ENCODE assay signal across 9 mouse cellular contexts in genomic region chr15:77149551-77149950, GRCm38 (mm10).
A peak's percentile ranks its signal among the peaks of the same experiment; 100 is the strongest.
DNase-seq lines count a peak whose midpoint lies in the region; ATAC-seq lines count a peak whose summit lies in the region.
"Had no signal": no experiment of that assay in that cellular context is flagged by ENCODE, and none has a peak within 500 bp of the region (broad histone marks: within the 10 kb centered on the region; RNA-seq: fewer than 3 reads in every experiment).

No protein-coding gene starts in this region.

- no peaks in the 10 kb centered on the region for H3K9me3 ChIP-seq in limb, embryonic 12.5 days
- H3K9me3 ChIP-seq in limb, embryonic 10.5 days (replicated peaks), result no peaks in the 10 kb centered on the region
- no peaks in the 10 kb centered on the region for H3K9me3 ChIP-seq in embryonic facial prominence, embryonic 13.5 days
- H3K9me3 ChIP-seq in neural tube, embryonic 12.5 days, result no peaks in the 10 kb centered on the region

- H3K9ac ChIP-seq in limb, embryonic 12.5 days (replicated peaks), result no peak overlapping the region
- H3K9ac ChIP-seq in embryonic facial prominence, embryonic 13.5 days, result peak overlapping the region; percentile 32; the same call in 1 of the 2 replicates
- H3K9ac ChIP-seq in neural tube, embryonic 12.5 days, result peak overlapping the region; percentile 88

- peak overlapping the region; percentile 66; the same call in 1 of the 2 replicates for H3K4me2 ChIP-seq in limb, embryonic 12.5 days
- peak overlapping the region; percentile 72 for H3K4me2 ChIP-seq in embryonic facial prominence, embryonic 13.5 days
- peak overlapping the region; percentile 76 for H3K4me2 ChIP-seq in neural tube, embryonic 12.5 days (replicated peaks)

- H3K27ac ChIP-seq in limb, embryonic 12.5 days, result peak overlapping the region; percentile 54
- H3K27ac ChIP-seq in limb, embryonic 10.5 days, result no peak overlapping the region
- H3K27ac ChIP-seq in embryonic facial prominence, embryonic 13.5 days, result peak overlapping the region; percentile 94
- no peak overlapping the region for H3K27ac ChIP-seq in neural tube, embryonic 12.5 days

- intact Hi-C loops in left cerebral cortex, postnatal 36 days (cut with DNase I), result no loop called here

- peaks cover 68% of the 10 kb centered on the region for H3K4me1 ChIP-seq in limb, embryonic 12.5 days (replicated peaks)
- peaks cover 58% of the 10 kb centered on the region for H3K4me1 ChIP-seq in limb, embryonic 10.5 days
- peaks cover 63% of the 10 kb centered on the region for H3K4me1 ChIP-seq in embryonic facial prominence, embryonic 13.5 days
- peaks cover 55% of the 10 kb centered on the region for H3K4me1 ChIP-seq in neural tube, embryonic 12.5 days

- 72% methylated on average over 3 of the region's 3 CpGs for WGBS in limb, embryonic 12.5 days
- WGBS in limb, embryonic 10.5 days, result 86% methylated on average over 3 of the region's 3 CpGs
- WGBS in embryonic facial prominence, embryonic 13.5 days, result 62% methylated on average over 3 of the region's 3 CpGs
- 70% methylated on average over 3 of the region's 3 CpGs for WGBS in neural tube, embryonic 12.5 days

- H3K27me3 ChIP-seq in limb, embryonic 12.5 days, result no peaks in the 10 kb centered on the region
- no peaks in the 10 kb centered on the region for H3K27me3 ChIP-seq in limb, embryonic 10.5 days (ENCODE audit: low read depth, poor library complexity, severe bottlenecking)
- no peaks in the 10 kb centered on the region for H3K27me3 ChIP-seq in embryonic facial prominence, embryonic 13.5 days
- H3K27me3 ChIP-seq in neural tube, embryonic 12.5 days (replicated peaks), result no peaks in the 10 kb centered on the region

- peaks cover 7% of the 10 kb centered on the region for H3K36me3 ChIP-seq in limb, embryonic 12.5 days
- H3K36me3 ChIP-seq in limb, embryonic 10.5 days, result peaks cover 5% of the 10 kb centered on the region; the same call in 1 of the 2 replicates
- H3K36me3 ChIP-seq in embryonic facial prominence, embryonic 13.5 days, result no peaks in the 10 kb centered on the region
- 0 out of 2 replicates have a peak, but pooled peaks cover 4% of the 10 kb centered on the region for H3K36me3 ChIP-seq in neural tube, embryonic 12.5 days

- ATAC-seq in limb, embryonic 12.5 days (ENCODE audit: insufficient number of reproducible peaks, insufficient read depth, low FRiP score, low TSS enrichment, low read depth), result no peak
- ATAC-seq in embryonic facial prominence, embryonic 13.5 days (ENCODE audit: insufficient number of reproducible peaks, insufficient read depth, low FRiP score, low TSS enrichment, low read depth), result no peak
- ATAC-seq in neural tube, embryonic 12.5 days (ENCODE audit: low FRiP score, low read depth), result no peak
- ATAC-seq: activated CD4-positive, CD25-positive, alpha-beta regulatory T cell, adult 4 months had no signal

- DNase-seq in limb, embryonic 10.5 days (ENCODE audit: low spot score), result no peak
- peak; percentile 5 for DNase-seq in induced T-regulatory cell, adult 2 months (ENCODE audit: low read depth)
- no peak for DNase-seq in B cell, adult 2 months
- no peak for DNase-seq in retina, postnatal 1 day
- no peak for DNase-seq in left cerebral cortex, postnatal 36 days (ENCODE audit: low spot score in 2 of 2)

- no peak overlapping the region for H3K4me3 ChIP-seq in limb, embryonic 12.5 days (replicated peaks)
- H3K4me3 ChIP-seq in limb, embryonic 10.5 days, result no peak overlapping the region
- no peak overlapping the region for H3K4me3 ChIP-seq in embryonic facial prominence, embryonic 13.5 days
- H3K4me3 ChIP-seq in neural tube, embryonic 12.5 days, result peak overlapping the region; percentile 7; the same call in 1 of the 2 replicates

Comparison
In these comparisons a context has a peak if more than half of its experiments do, and no peak if none do; other contexts are left out.
1. H3K27ac ChIP-seq: peak in limb, embryonic 12.5 days (single experiment) and embryonic facial prominence, embryonic 13.5 days (single experiment); none in limb, embryonic 10.5 days (single experiment) and neural tube, embryonic 12.5 days (single experiment).
2. Peak in every context shown above with its lines, with median percentiles within 50 percentile points of each other: H3K4me2 ChIP-seq.